In genomic region chr9:94067121-94067520, GRCm38 (mm10) we compare ENCODE assay signal across 10 mouse cellular contexts.
A peak's percentile ranks its signal among the peaks of the same experiment; 100 is the strongest.
DNase-seq lines count a peak whose midpoint lies in the region; ATAC-seq lines count a peak whose summit lies in the region.
"Had no signal": no experiment of that assay in that cellular context is flagged by ENCODE, and none has a peak within 500 bp of the region (broad histone marks: within the 10 kb centered on the region; RNA-seq: fewer than 3 reads in every experiment).

No protein-coding gene starts in this region.

- no peak overlapping the region for H3K4me2 ChIP-seq in hindbrain, embryonic 11.5 days (replicated peaks; ENCODE audit: low read depth, low read length)
- H3K4me2 ChIP-seq in hindbrain, embryonic 16.5 days (ENCODE audit: low read length) = no peak overlapping the region
- H3K4me2 ChIP-seq in neural tube, embryonic 11.5 days (ENCODE audit: low read depth) = no peak overlapping the region
- no peak overlapping the region for H3K4me2 ChIP-seq in neural tube, embryonic 15.5 days
- H3K4me2 ChIP-seq: liver, embryonic 15.5 days had no signal

- ATAC-seq in hindbrain, embryonic 11.5 days (ENCODE audit: low FRiP score) = no peak
- no peak for ATAC-seq in hindbrain, embryonic 16.5 days
- no peak for ATAC-seq in neural tube, embryonic 11.5 days (ENCODE audit: insufficient read depth, low FRiP score, low TSS enrichment)
- ATAC-seq in neural tube, embryonic 15.5 days (ENCODE audit: low FRiP score) = no peak
- ATAC-seq: CD4-positive, CD25-positive, alpha-beta regulatory T cell, adult 4 months had no signal

- no peaks in the 10 kb centered on the region for H3K9me3 ChIP-seq in hindbrain, embryonic 11.5 days (ENCODE audit: control insufficient read depth, low read length)
- H3K9me3 ChIP-seq in hindbrain, embryonic 16.5 days (ENCODE audit: control insufficient read depth, low read length) = no peaks in the 10 kb centered on the region
- H3K9me3 ChIP-seq in neural tube, embryonic 11.5 days (ENCODE audit: control insufficient read depth, low read length) = no peaks in the 10 kb centered on the region
- no peaks in the 10 kb centered on the region for H3K9me3 ChIP-seq in neural tube, embryonic 15.5 days (replicated peaks)
- H3K9me3 ChIP-seq: liver, embryonic 15.5 days had no signal

- H3K4me3 ChIP-seq in hindbrain, embryonic 11.5 days (ENCODE audit: low read depth, low read length) = no peak overlapping the region
- H3K4me3 ChIP-seq in hindbrain, embryonic 16.5 days (ENCODE audit: low read length) = no peak overlapping the region
- no peak overlapping the region for H3K4me3 ChIP-seq in neural tube, embryonic 11.5 days (ENCODE audit: low read depth, low read length)
- no peak overlapping the region for H3K4me3 ChIP-seq in neural tube, embryonic 15.5 days (replicated peaks)
- H3K4me3 ChIP-seq: liver, embryonic 15.5 days had no signal

- no peak overlapping the region for H3K9ac ChIP-seq in hindbrain, embryonic 11.5 days (ENCODE audit: low read depth, low read length)
- H3K9ac ChIP-seq in hindbrain, embryonic 16.5 days (ENCODE audit: low read depth, low read length) = no peak overlapping the region
- no peak overlapping the region for H3K9ac ChIP-seq in neural tube, embryonic 11.5 days (ENCODE audit: low read length)
- H3K9ac ChIP-seq in neural tube, embryonic 15.5 days (replicated peaks) = no peak overlapping the region
- H3K9ac ChIP-seq: liver, embryonic 15.5 days had no signal

- H3K27ac ChIP-seq in hindbrain, embryonic 11.5 days (ENCODE audit: low read depth, low read length) = no peak overlapping the region
- H3K27ac ChIP-seq in hindbrain, embryonic 16.5 days (ENCODE audit: low read depth, low read length) = no peak overlapping the region
- no peak overlapping the region for H3K27ac ChIP-seq in neural tube, embryonic 11.5 days (ENCODE audit: low read depth, low read length)
- H3K27ac ChIP-seq in neural tube, embryonic 15.5 days (replicated peaks) = no peak overlapping the region
- H3K27ac ChIP-seq: liver, embryonic 15.5 days had no signal

- 73% methylated on average over 1 of the region's 1 CpGs for WGBS in hindbrain, embryonic 11.5 days
- 56% methylated on average over 1 of the region's 1 CpGs for WGBS in hindbrain, embryonic 16.5 days
- WGBS in neural tube, embryonic 11.5 days = 43% methylated on average over 1 of the region's 1 CpGs
- 51% methylated on average over 1 of the region's 1 CpGs for WGBS in neural tube, embryonic 15.5 days

- peak; percentile 4 for DNase-seq in hindbrain, embryonic 11.5 days (ENCODE audit: low spot score)
- peak; percentile 14 for DNase-seq in neural tube, embryonic 11.5 days (ENCODE audit: low spot score)
- DNase-seq in cerebellum, postnatal 14 days = peak; percentile 40 to 55
- no peak for DNase-seq in right cerebral cortex, adult 2 months (ENCODE audit: low spot score in 2 of 2)
- DNase-seq in B cell, adult 2 months = no peak
- DNase-seq: kidney, adult 9 months had no signal

- no peaks in the 10 kb centered on the region for H3K4me1 ChIP-seq in hindbrain, embryonic 11.5 days (replicated peaks; ENCODE audit: control insufficient read depth, insufficient read depth, low read length)
- no peaks in the 10 kb centered on the region for H3K4me1 ChIP-seq in hindbrain, embryonic 16.5 days (ENCODE audit: control insufficient read depth, insufficient read depth, low read depth, low read length)
- H3K4me1 ChIP-seq in neural tube, embryonic 11.5 days (ENCODE audit: control insufficient read depth, insufficient read depth, low read length) = no peaks in the 10 kb centered on the region
- no peaks in the 10 kb centered on the region for H3K4me1 ChIP-seq in neural tube, embryonic 15.5 days
- H3K4me1 ChIP-seq: liver, embryonic 15.5 days had no signal

- H3K36me3 ChIP-seq in hindbrain, embryonic 11.5 days (ENCODE audit: control insufficient read depth, insufficient read depth, low read length) = no peaks in the 10 kb centered on the region
- H3K36me3 ChIP-seq in hindbrain, embryonic 16.5 days (ENCODE audit: control insufficient read depth, insufficient read depth, low read length) = no peaks in the 10 kb centered on the region
- H3K36me3 ChIP-seq in neural tube, embryonic 11.5 days (ENCODE audit: control insufficient read depth, insufficient read depth, low read length) = no peaks in the 10 kb centered on the region
- H3K36me3 ChIP-seq in neural tube, embryonic 15.5 days = no peaks in the 10 kb centered on the region
- H3K36me3 ChIP-seq: liver, embryonic 15.5 days had no signal

- no peaks in the 10 kb centered on the region for H3K27me3 ChIP-seq in hindbrain, embryonic 11.5 days (ENCODE audit: control insufficient read depth, insufficient read depth, low read length)
- H3K27me3 ChIP-seq in hindbrain, embryonic 16.5 days (replicated peaks; ENCODE audit: control insufficient read depth, insufficient read depth, low read length) = no peaks in the 10 kb centered on the region
- no peaks in the 10 kb centered on the region for H3K27me3 ChIP-seq in neural tube, embryonic 11.5 days (ENCODE audit: control insufficient read depth, insufficient read depth, low read length)
- no peaks in the 10 kb centered on the region for H3K27me3 ChIP-seq in neural tube, embryonic 15.5 days (replicated peaks)
- H3K27me3 ChIP-seq: liver, embryonic 15.5 days had no signal

Comparison
In these comparisons a context has a peak if more than half of its experiments do, and no peak if none do; other contexts are left out.
1. DNase-seq: peak in hindbrain, embryonic 11.5 days (single experiment), neural tube, embryonic 11.5 days (single experiment) and cerebellum, postnatal 14 days (2 of 2); none in right cerebral cortex, adult 2 months (0 of 2) and B cell, adult 2 months (0 of 2).